9 mouse cellular contexts compared by ENCODE assay signal in genomic region chr4:63401620-63402019, GRCm38 (mm10). TPM values are rescaled to one million over a fixed set of nuclear protein-coding genes. Genes with fewer than 3 reads are reported as not detected.
A peak's percentile ranks its signal among the peaks of the same experiment; 100 is the strongest.
DNase-seq lines count a peak whose midpoint lies in the region; ATAC-seq and TF ChIP-seq lines count a peak whose summit lies in the region.
"Had no signal": no experiment of that assay in that cellular context is flagged by ENCODE, and none has a peak within 500 bp of the region (broad histone marks: within the 10 kb centered on the region; RNA-seq: fewer than 3 reads in every experiment).

No protein-coding gene starts in this region.

- no peaks in the 10 kb centered on the region for H3K9me3 ChIP-seq in embryonic facial prominence, embryonic 12.5 days

- no peak for TF ChIP-seq POLR2A in liver, adult 2 months (IDR thresholded peaks at IDR 0.05; ENCODE audit: extremely low read depth, insufficient read depth, low read length)

- H3K36me3 ChIP-seq in liver, adult 2 months (ENCODE audit: control insufficient read depth, insufficient read depth, low read length), result no peaks in the 10 kb centered on the region
- H3K36me3 ChIP-seq in embryonic facial prominence, embryonic 12.5 days, result 0 out of 2 replicates have a peak, but pooled peaks cover 8% of the 10 kb centered on the region

- DNase-seq in liver, adult 2 months (ENCODE audit: extremely low read depth, low read depth, low spot score), result peak; percentile 31
- DNase-seq in liver, result no peak
- peak; percentile 46 for DNase-seq in induced T-regulatory cell, adult 2 months (ENCODE audit: low read depth)
- DNase-seq in gastrocnemius, postnatal 14 days, result no peak
- DNase-seq: cerebellum, adult 18-20 months had no signal

- no peaks in the 10 kb centered on the region; the same call in 1 of the 2 replicates for H3K4me1 ChIP-seq in liver, adult 2 months (ENCODE audit: control insufficient read depth, insufficient read depth, low read length)
- H3K4me1 ChIP-seq in embryonic facial prominence, embryonic 12.5 days, result peaks cover 64% of the 10 kb centered on the region

- TF ChIP-seq CTCF in liver, adult 2 months (IDR thresholded peaks at IDR 0.05; ENCODE audit: low read depth, low read length), result no peak

- peak overlapping the region; percentile 22 for H3K27ac ChIP-seq in liver, adult 2 months (replicated peaks; ENCODE audit: insufficient read depth, low read depth, low read length)
- H3K27ac ChIP-seq in embryonic facial prominence, embryonic 12.5 days, result peak overlapping the region; percentile 69; the same call in 1 of the 2 replicates

- H3K4me3 ChIP-seq in liver, adult 2 months (ENCODE audit: insufficient read depth, low read depth, low read length), result peak overlapping the region; percentile 23
- H3K4me3 ChIP-seq in embryonic facial prominence, embryonic 12.5 days, result no peak overlapping the region

- H3K9ac ChIP-seq in liver, adult 2 months (ENCODE audit: low read depth, low read length), result peak overlapping the region; percentile 14; the same call in 1 of the 2 replicates
- peak overlapping the region; percentile 32; the same call in 1 of the 2 replicates for H3K9ac ChIP-seq in embryonic facial prominence, embryonic 12.5 days

- intact Hi-C loops in gastrocnemius, postnatal 14 days (cut with DNase I; ENCODE audit: low total_unique reads), result no loop called here

- ATAC-seq in embryonic facial prominence, embryonic 12.5 days (ENCODE audit: insufficient number of reproducible peaks, insufficient read depth, low FRiP score, low TSS enrichment), result no peak
- ATAC-seq in megakaryocyte, adult 5-6 weeks (ENCODE audit: poor library complexity, severe bottlenecking), result peak; percentile 10
- no peak for ATAC-seq in erythroid progenitor cell, adult 5-6 weeks (replicated peaks; ENCODE audit: low FRiP score, poor library complexity, severe bottlenecking)

- peak overlapping the region; percentile 57 for H3K4me2 ChIP-seq in embryonic facial prominence, embryonic 12.5 days (replicated peaks)

- H3K79me2 ChIP-seq in liver, adult 2 months (ENCODE audit: control insufficient read depth, insufficient read depth, low read length), result no peaks in the 10 kb centered on the region

- H3K27me3 ChIP-seq in liver, adult 2 months (ENCODE audit: control insufficient read depth, insufficient read depth, low read length), result no peaks in the 10 kb centered on the region
- no peaks in the 10 kb centered on the region for H3K27me3 ChIP-seq in embryonic facial prominence, embryonic 12.5 days

- 69% methylated on average over 6 of the region's 6 CpGs for WGBS in liver, adult 2 months
- 77% methylated on average over 6 of the region's 6 CpGs for WGBS in embryonic facial prominence, embryonic 12.5 days

RNA-seq across cellular contexts. Expression of gene Akna, which starts 1.5 kb away (rescaled TPM):
- total RNA-seq in liver, adult 2 months (2014; rRNA removed), result 1.0 and 1.4 TPM in 2 replicates
- 1.1 and 1.6 TPM in 2 replicates for polyA plus RNA-seq in liver, adult 2 months (2012; rRNA removed)
- polyA plus RNA-seq in embryonic facial prominence, embryonic 12.5 days (2016; fragmentation: Nextera tagmentation; extraction: Ambion mirVana), result 11.6 and 12.4 TPM in 2 replicates
- 84.6 and 91.2 TPM in 2 replicates for total RNA-seq in megakaryocyte, adult 5-6 weeks (2015)
- total RNA-seq in megakaryocyte, adult 5-6 weeks (2017), result 43.5 and 56.7 TPM in 2 replicates
- total RNA-seq in gastrocnemius, postnatal 14 days (2021), result 1 to 10 TPM; 2.1 to 2.4 TPM
- 18.7 and 26.4 TPM in 2 replicates for total RNA-seq in erythroid progenitor cell, adult 5-6 weeks (2015; ENCODE audit: low replicate concordance)
- 12.0 and 13.1 TPM in 2 replicates for total RNA-seq in erythroid progenitor cell, adult 5-6 weeks (2017; ENCODE audit: low replicate concordance)

RNA-seq across cellular contexts. Expression of gene Orm2, which starts 39.4 kb away (rescaled TPM):
- 27.0 and 55.0 TPM in 2 replicates for total RNA-seq in liver, adult 2 months (2014; rRNA removed)
- 66.8 and 86.8 TPM in 2 replicates for polyA plus RNA-seq in liver, adult 2 months (2012; rRNA removed)
- polyA plus RNA-seq in embryonic facial prominence, embryonic 12.5 days (2016; fragmentation: Nextera tagmentation; extraction: Ambion mirVana), result not detected in 2 replicates
- total RNA-seq in megakaryocyte, adult 5-6 weeks (2015), result not detected in 2 replicates
- total RNA-seq in megakaryocyte, adult 5-6 weeks (2017), result not detected in 2 replicates
- total RNA-seq in gastrocnemius, postnatal 14 days (2021), result not detected
- not detected in 2 replicates for total RNA-seq in erythroid progenitor cell, adult 5-6 weeks (2015; ENCODE audit: low replicate concordance)
- not detected in 2 replicates for total RNA-seq in erythroid progenitor cell, adult 5-6 weeks (2017; ENCODE audit: low replicate concordance)
- total RNA-seq: left cerebral cortex, postnatal 36 days had no signal

RNA-seq across cellular contexts. Expression of gene Orm3, which starts 45.7 kb away (rescaled TPM):
- 1.1 and 14.1 TPM in 2 replicates for total RNA-seq in liver, adult 2 months (2014; rRNA removed)
- 7.3 and 11.4 TPM in 2 replicates for polyA plus RNA-seq in liver, adult 2 months (2012; rRNA removed)
- polyA plus RNA-seq in embryonic facial prominence, embryonic 12.5 days (2016; fragmentation: Nextera tagmentation; extraction: Ambion mirVana), result not detected in 2 replicates
- not detected in 2 replicates for total RNA-seq in megakaryocyte, adult 5-6 weeks (2015)
- total RNA-seq in megakaryocyte, adult 5-6 weeks (2017), result not detected in 2 replicates
- not detected for total RNA-seq in gastrocnemius, postnatal 14 days (2021)
- total RNA-seq in erythroid progenitor cell, adult 5-6 weeks (2015; ENCODE audit: low replicate concordance), result not detected in 2 replicates
- not detected in 2 replicates for total RNA-seq in erythroid progenitor cell, adult 5-6 weeks (2017; ENCODE audit: low replicate concordance)
- total RNA-seq: left cerebral cortex, postnatal 36 days had no signal

RNA-seq across cellular contexts. Expression of gene Orm1, which starts 57.3 kb away (rescaled TPM):
- 1,235 and 2,595 TPM in 2 replicates for total RNA-seq in liver, adult 2 months (2014; rRNA removed)
- polyA plus RNA-seq in liver, adult 2 months (2012; rRNA removed), result 676 and 691 TPM in 2 replicates
- polyA plus RNA-seq in embryonic facial prominence, embryonic 12.5 days (2016; fragmentation: Nextera tagmentation; extraction: Ambion mirVana), result not detected in 2 replicates
- total RNA-seq in megakaryocyte, adult 5-6 weeks (2015), result 18.3 and 25.9 TPM in 2 replicates
- total RNA-seq in megakaryocyte, adult 5-6 weeks (2017), result 28.3 and 30.2 TPM in 2 replicates
- total RNA-seq in gastrocnemius, postnatal 14 days (2021), result not detected
- total RNA-seq in erythroid progenitor cell, adult 5-6 weeks (2015; ENCODE audit: low replicate concordance), result 16.6 and 43.6 TPM in 2 replicates
- total RNA-seq in erythroid progenitor cell, adult 5-6 weeks (2017; ENCODE audit: low replicate concordance), result 5.5 and 23.5 TPM in 2 replicates
- total RNA-seq: left cerebral cortex, postnatal 36 days had no signal

Comparison
In these comparisons a context has a peak if more than half of its experiments do, and no peak if none do; other contexts are left out.
1. DNase-seq: peak in liver, adult 2 months (single experiment) and induced T-regulatory cell, adult 2 months (single experiment); none in liver (single experiment) and gastrocnemius, postnatal 14 days (single experiment).
2. RNA of gene Orm2, which starts 39.4 kb away (total RNA-seq): 27.0 to 55.0 TPM in liver, adult 2 months; not detected in gastrocnemius, postnatal 14 days, not detected in megakaryocyte, adult 5-6 weeks and not detected in erythroid progenitor cell, adult 5-6 weeks; every median in the first group is over 10 times any median in the second.